Mouse (Mus musculus) intestine, embryonic 16.5 days (tissue): ENCODE measurements around the gene Tnik. TPM values are rescaled to one million over a fixed set of nuclear protein-coding genes. Genes with fewer than 3 reads are reported as not detected.

Source experiments
- ATAC-seq: fragments of 200-750 bp; cut with Nextera tagmentation; 2 replicates; pipeline ENCODE4 v1.8.0; 2017; ENCODE audit warnings: moderate TSS enrichment, moderate library complexity
- H3K27ac ChIP-seq: fragments of 300-500 bp; sonication (generic); 2 replicates; pipeline ENCODE4 v1.5.1; 2014; ENCODE audit warnings: mild to moderate bottlenecking, low read length
- H3K27me3 ChIP-seq: fragments of 300-500 bp; sonication (generic); replicated peaks from 2 replicates; pipeline ENCODE4 v1.6.1; 2014; ENCODE audit warnings: low read length, control low read depth, mixed read lengths; ENCODE audit not compliant: control insufficient read depth, insufficient read depth
- H3K36me3 ChIP-seq: fragments of 300-500 bp; sonication (generic); 2 replicates; pipeline ENCODE4 v1.6.1; 2014; ENCODE audit warnings: low read length, control low read depth; ENCODE audit not compliant: control insufficient read depth, insufficient read depth
- H3K4me1 ChIP-seq: fragments of 300-500 bp; sonication (generic); 2 replicates; pipeline ENCODE4 v1.6.1; 2014; ENCODE audit warnings: low read length, control low read depth, mixed read lengths; ENCODE audit not compliant: control insufficient read depth, insufficient read depth
- H3K4me2 ChIP-seq: fragments of 300-500 bp; sonication (generic); 2 replicates; pipeline ENCODE4 v1.6.1; 2014; ENCODE audit warnings: low read depth, low read length, control low read depth
- H3K4me3 ChIP-seq: fragments of 300-500 bp; sonication (generic); 2 replicates; pipeline ENCODE4 v1.5.1; 2014; ENCODE audit warnings: mild to moderate bottlenecking, low read length
- H3K9ac ChIP-seq: fragments of 300-500 bp; sonication (generic); 2 replicates; pipeline ENCODE4 v1.6.1; 2014; ENCODE audit warnings: low read depth, low read length
- H3K9me3 ChIP-seq: fragments of 300-500 bp; sonication (generic); 2 replicates; pipeline ENCODE4 v1.6.1; 2016; ENCODE audit warnings: low read length, control low read depth; ENCODE audit not compliant: control insufficient read depth
- WGBS: fragments of 180-500 bp; shearing (Covaris S2); extraction: QIAGEN DNeasy Blood & Tissue Kit; methylation state at CpG from one replicate; pipeline ENCODE4 v1.1.7; 2014; 5-methylcytosine and 5-hydroxymethylcytosine counted together
- polyA plus RNA-seq: library from polyadenylated mRNA; unstranded; fragments of >200 nt; fragmentation: Nextera tagmentation; extraction: Ambion mirVana; gene quantifications from 2 replicates; pipeline ENCODE4 v1.2.1, GENCODE M21; 2015

Tnik gene
- polyA plus RNA-seq, 1 experiment from 2014 or later, result 12.5 TPM

DNA sequence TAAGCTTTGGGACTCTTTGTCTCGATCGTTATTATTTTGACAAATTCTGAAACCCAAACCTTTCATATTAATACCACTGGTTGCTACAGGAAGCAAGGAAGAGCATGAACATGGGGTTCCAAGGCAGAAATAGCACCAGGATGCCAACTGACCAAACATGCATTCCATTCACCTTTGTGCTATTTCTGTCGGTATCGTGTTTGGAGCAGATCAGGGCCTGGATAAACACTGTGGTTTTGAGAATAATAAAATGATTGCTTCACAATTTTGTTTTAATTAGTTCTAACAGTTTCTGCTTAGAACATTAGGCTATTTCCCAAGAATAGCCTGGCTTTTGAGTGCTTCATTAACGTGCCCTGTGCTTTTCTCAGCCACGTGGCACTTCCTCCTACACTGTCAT lies 162.9 kb downstream of the Tnik start:
- Histone ChIP-seq H3K27me3 (no peaks in the 10 kb centered on the region), H3K9ac (no peak overlapping the region), H3K36me3 (no peaks in the 10 kb centered on the region), H3K4me3 (no peak overlapping the region), H3K4me1 (no peaks in the 10 kb centered on the region), H3K27ac (no peak overlapping the region), H3K4me2 (no peak overlapping the region), H3K9me3 (no peaks in the 10 kb centered on the region)
- no peak for ATAC-seq
- 87% methylated on average over 6 of the region's 6 CpGs for WGBS

DNA sequence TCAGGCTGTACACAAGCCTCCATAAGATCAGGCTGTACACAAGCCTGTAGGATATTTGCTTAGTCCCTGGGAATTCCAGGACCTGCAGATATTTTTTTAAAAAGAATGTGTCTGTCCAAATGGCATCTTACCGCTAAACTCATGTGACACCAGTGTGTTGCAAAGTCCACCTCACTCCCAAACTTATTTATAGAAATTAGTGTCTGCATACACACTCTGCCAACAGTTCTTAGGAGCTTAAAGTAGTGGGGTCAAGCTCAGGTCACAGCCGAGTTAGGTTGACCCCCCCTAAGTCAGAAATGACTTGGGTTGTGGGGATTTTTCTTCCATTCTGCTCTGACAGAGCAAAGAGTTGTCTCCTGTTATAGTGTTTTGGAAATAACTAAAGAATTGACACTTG lies 168.4 kb downstream of the Tnik start:
- H3K4me1 ChIP-seq, result no peaks in the 10 kb centered on the region
- 66% methylated on average over 2 of the region's 2 CpGs for WGBS
- no peaks in the 10 kb centered on the region for H3K27me3 ChIP-seq
- no peak for ATAC-seq
- H3K9ac ChIP-seq, result no peak overlapping the region
- no peak overlapping the region for H3K4me2 ChIP-seq
- no peak overlapping the region for H3K4me3 ChIP-seq
- H3K27ac ChIP-seq, result no peak overlapping the region
- no peaks in the 10 kb centered on the region for H3K36me3 ChIP-seq
- no peaks in the 10 kb centered on the region for H3K9me3 ChIP-seq

DNA sequence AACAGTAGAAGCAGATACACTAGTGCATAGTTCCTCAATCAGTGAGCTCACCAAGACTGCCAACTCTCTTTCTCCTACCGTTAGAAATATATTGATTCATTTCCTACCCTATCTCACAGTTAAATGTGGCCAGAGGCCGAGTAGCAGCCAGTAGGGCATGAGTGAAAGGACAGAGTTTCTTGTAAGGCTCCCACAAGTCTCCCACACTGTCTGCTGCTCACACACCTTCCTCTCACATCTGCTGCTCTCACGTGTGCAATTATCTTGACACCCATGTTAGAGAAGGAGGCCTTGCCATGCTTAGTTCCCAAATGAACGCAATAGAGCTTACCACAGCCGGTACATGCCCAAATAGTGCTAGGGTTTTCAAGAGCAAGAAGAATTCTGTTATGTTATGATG lies 169.3 kb downstream of the Tnik start:
- Histone ChIP-seq H3K9me3 (no peaks in the 10 kb centered on the region), H3K27ac (no peak overlapping the region), H3K27me3 (no peaks in the 10 kb centered on the region), H3K4me1 (no peaks in the 10 kb centered on the region), H3K4me2 (no peak overlapping the region), H3K36me3 (no peaks in the 10 kb centered on the region), H3K4me3 (no peak overlapping the region), H3K9ac (no peak overlapping the region)
- no peak for ATAC-seq
- 87% methylated on average over 5 of the region's 5 CpGs for WGBS

DNA sequence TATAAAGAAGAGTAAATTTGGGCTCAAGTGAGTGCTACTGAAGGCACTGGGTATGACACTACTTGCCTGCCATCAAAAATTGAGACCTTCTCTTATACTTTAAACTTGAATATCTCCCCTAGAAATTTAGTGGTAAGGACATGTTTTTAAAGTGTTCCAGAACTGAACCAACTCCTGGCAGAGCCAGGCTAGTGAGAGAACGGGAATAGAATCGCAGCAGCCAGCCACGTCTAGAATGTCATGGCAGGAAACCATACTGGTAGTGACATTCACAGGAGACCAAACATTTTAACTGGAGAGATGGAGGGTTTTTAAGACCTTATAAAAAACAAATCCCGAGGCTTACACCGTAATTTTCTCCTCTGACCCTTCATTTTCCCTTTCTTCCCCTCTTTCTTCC lies 172.5 kb downstream of the Tnik start:
- 88% methylated on average over 5 of the region's 5 CpGs for WGBS
- no peak overlapping the region for H3K4me3 ChIP-seq
- no peak for ATAC-seq

DNA sequence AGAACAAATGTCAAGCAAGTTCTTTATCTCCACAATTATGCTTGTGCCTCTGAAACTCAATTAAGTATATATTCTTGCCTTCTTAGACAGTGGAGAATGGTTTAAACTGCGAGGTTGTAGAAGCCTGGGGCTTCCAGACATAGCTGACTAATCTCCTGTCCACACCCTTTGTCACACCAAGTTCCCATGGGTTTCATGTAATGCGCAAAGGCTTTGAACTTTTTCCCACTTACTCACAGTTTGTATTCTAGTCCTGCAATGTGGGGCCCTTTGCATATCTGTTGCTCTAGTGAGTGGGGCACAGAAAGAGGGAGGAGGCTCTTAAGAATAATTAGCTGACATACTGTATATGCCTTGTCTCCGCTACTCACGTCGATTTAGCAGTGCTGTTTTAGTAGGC lies 174.4 kb downstream of the Tnik start:
- WGBS, result 67% methylated on average over 5 of the region's 5 CpGs
- no peak overlapping the region for H3K4me2 ChIP-seq
- no peaks in the 10 kb centered on the region for H3K4me1 ChIP-seq
- no peaks in the 10 kb centered on the region for H3K27me3 ChIP-seq
- H3K9ac ChIP-seq, result no peak overlapping the region
- H3K9me3 ChIP-seq, result no peaks in the 10 kb centered on the region
- no peak for ATAC-seq
- H3K4me3 ChIP-seq, result no peak overlapping the region
- no peaks in the 10 kb centered on the region for H3K36me3 ChIP-seq
- no peak overlapping the region for H3K27ac ChIP-seq

More for the DNA sequence above, 172.5 kb downstream of the Tnik start:
- Histone ChIP-seq H3K9me3 (no peaks in the 10 kb centered on the region), H3K4me2 (no peak overlapping the region), H3K4me1 (no peaks in the 10 kb centered on the region), H3K9ac (no peak overlapping the region), H3K36me3 (no peaks in the 10 kb centered on the region), H3K27ac (no peak overlapping the region), H3K27me3 (no peaks in the 10 kb centered on the region)

DNA sequence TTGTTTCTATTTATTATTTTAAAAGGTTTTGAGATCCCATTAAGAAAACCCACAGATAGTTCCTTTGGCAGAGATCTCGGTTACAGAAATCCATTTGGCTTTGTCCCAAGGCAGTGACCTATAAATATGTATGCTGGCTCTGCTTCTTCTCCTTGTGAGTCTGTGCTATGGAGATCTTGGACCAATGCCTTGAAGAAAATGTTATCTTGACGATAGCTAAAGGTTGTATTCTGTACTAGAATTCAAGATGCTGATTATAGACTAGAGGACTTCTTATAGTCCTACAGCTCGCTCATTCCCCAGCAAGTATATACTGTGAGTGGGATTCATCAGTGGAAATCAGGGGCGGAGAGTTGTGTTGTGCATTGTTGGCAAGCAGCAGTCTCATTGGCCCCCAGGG lies 178.5 kb downstream of the Tnik start:
- Histone ChIP-seq H3K27me3 (no peaks in the 10 kb centered on the region), H3K4me2 (no peak overlapping the region), H3K27ac (no peak overlapping the region), H3K9me3 (no peaks in the 10 kb centered on the region), H3K4me3 (no peak overlapping the region), H3K9ac (no peak overlapping the region), H3K36me3 (no peaks in the 10 kb centered on the region), H3K4me1 (no peaks in the 10 kb centered on the region)
- WGBS, result 60% methylated on average over 4 of the region's 4 CpGs
- ATAC-seq, result no peak

DNA sequence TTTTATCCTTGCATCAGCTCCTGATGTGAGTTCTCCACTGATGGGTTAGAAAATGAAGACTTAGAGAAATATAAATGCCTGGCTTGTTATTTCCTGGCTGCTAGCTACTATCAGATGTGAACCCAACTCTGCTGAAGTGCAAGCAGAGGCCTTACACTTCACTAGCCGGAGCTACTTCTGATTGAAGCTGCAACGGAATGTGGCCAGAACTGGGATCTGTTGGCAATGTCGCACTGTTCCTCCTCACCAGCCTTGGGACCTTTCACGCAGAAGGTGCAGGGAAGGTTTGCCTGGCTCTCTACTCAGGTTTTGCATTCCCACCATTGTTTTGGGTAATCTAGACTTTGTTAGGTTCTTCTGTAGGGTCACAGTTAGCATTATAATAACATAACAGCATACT lies 179.1 kb downstream of the Tnik start:
- no peak overlapping the region for H3K27ac ChIP-seq
- 0 out of 2 replicates have a peak, but pooled peaks cover 4% of the 10 kb centered on the region for H3K9me3 ChIP-seq
- no peaks in the 10 kb centered on the region for H3K27me3 ChIP-seq
- WGBS, result 89% methylated on average over 4 of the region's 4 CpGs
- no peaks in the 10 kb centered on the region for H3K4me1 ChIP-seq
- H3K36me3 ChIP-seq, result no peaks in the 10 kb centered on the region
- no peak overlapping the region for H3K9ac ChIP-seq
- H3K4me3 ChIP-seq, result no peak overlapping the region
- no peak for ATAC-seq
- H3K4me2 ChIP-seq, result no peak overlapping the region

DNA sequence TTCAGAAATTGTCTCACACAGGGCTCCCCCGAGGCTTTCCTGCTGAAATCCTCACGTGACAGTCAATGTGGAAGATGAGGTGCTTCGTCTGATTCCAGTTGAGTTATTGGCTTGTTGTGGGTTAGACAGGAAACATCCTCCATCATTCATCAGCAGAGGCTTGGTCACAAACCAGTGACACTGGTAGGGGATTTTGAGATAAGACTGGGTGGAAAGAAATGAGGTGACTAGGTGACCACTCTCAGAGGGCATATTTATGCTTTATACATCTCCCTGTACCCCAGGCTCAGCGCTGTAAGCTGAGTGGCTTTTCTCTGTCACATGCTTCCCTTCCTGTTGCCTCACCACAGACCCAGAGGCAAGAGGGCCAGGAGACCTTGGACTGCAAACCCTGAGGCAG lies 184.9 kb downstream of the Tnik start:
- Histone ChIP-seq H3K4me2 (no peak overlapping the region), H3K27ac (no peak overlapping the region), H3K4me3 (no peak overlapping the region), H3K36me3 (no peaks in the 10 kb centered on the region), H3K9ac (no peak overlapping the region), H3K9me3 (0 out of 2 replicates have a peak, but pooled peaks cover 4% of the 10 kb centered on the region), H3K27me3 (no peaks in the 10 kb centered on the region), H3K4me1 (no peaks in the 10 kb centered on the region)
- WGBS, result 70% methylated on average over 4 of the region's 4 CpGs
- ATAC-seq, result no peak

DNA sequence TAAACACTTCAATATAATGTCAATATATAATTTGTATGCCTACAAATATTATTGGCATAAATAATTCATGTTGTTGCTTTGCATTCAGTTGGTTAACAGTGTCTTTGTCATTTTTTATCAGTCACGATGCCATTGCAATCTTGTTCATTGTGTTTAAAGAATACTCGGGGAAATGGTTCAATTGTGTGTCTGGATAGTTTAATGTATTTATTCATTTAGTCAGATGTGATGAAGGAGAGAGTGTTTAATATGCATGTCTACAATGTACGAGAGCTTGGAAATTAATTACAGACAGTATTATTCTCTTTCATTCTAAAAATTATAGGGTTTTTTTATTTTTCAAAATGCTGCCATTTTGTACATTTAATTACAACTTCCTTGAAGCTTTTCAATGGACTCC lies 190.4 kb downstream of the Tnik start:
- no peak overlapping the region for H3K27ac ChIP-seq
- 86% methylated on average over 3 of the region's 3 CpGs for WGBS
- H3K36me3 ChIP-seq, result no peaks in the 10 kb centered on the region

DNA sequence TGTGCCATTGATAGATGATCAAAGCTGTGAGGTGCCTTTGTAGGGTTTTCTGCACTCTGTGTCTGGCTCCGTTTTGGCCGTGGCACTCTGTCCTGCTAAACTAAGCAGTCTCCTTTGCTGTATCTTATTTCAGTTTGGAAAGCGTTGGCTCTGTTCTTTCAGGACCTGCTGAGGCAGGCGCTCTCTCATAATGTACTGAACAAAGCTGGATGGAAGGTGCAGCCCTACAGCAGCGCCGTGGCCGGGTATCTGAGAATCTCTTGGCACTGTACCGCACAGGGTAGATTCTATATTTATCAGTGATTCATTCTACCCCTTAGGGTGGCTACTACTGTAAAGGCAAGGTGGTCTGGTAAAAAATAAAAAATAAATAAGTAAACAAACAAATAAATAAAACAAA lies 193.8 kb downstream of the Tnik start:
- Histone ChIP-seq H3K4me1 (no peaks in the 10 kb centered on the region), H3K4me3 (no peak overlapping the region), H3K36me3 (no peaks in the 10 kb centered on the region), H3K9me3 (no peaks in the 10 kb centered on the region), H3K9ac (no peak overlapping the region), H3K27me3 (no peaks in the 10 kb centered on the region), H3K4me2 (no peak overlapping the region), H3K27ac (no peak overlapping the region)
- 80% methylated on average over 8 of the region's 8 CpGs for WGBS
- ATAC-seq, result no peak

More for the DNA sequence above, 190.4 kb downstream of the Tnik start:
- Histone ChIP-seq H3K9me3 (no peaks in the 10 kb centered on the region), H3K9ac (no peak overlapping the region), H3K4me3 (no peak overlapping the region), H3K4me2 (no peak overlapping the region), H3K4me1 (no peaks in the 10 kb centered on the region), H3K27me3 (no peaks in the 10 kb centered on the region)
- no peak for ATAC-seq
